Mouse (Mus musculus): ENCODE measurements around the gene Dcaf4. TPM values are rescaled to one million over a fixed set of nuclear protein-coding genes. Genes with fewer than 3 reads are reported as not detected.

The Dcaf4 gene
- polyA plus RNA-seq, 1 experiment from 2014 or later, result 37.3 TPM

DNA sequence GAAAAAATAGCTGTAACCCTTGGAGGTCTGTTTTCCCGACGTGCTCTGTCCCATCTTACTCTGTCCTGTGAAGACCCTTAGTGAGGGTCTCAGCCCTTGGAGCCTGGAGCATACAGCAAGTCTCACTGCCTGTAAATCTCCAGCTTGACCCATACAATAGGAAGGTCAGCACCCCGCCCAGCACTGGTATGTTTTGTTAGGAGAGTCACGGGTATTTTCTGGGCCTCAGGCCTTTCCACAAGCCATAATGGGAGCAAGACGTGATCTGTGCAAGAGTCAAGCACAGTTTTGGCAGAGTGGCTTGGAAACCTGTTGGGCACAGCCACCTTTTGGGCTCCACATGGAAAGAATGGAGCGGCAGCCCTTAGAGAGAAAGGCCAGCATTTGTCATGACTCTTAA is 7.5 kb downstream of the Dcaf4 start:
- H3K4me1 ChIP-seq (replicated peaks; ENCODE audit: control insufficient read depth, insufficient read depth, low read length), result peaks cover 4% of the 10 kb centered on the region; the same call in 1 of the 2 replicates
- no peak overlapping the region for H3K27ac ChIP-seq
- DNase-seq (ENCODE audit: low spot score), result no peak
- no peak overlapping the region for H3K4me3 ChIP-seq (replicated peaks; ENCODE audit: low read length)
- H3K9me3 ChIP-seq (ENCODE audit: control insufficient read depth, low read length), result no peaks in the 10 kb centered on the region
- 65% methylated on average over 6 of the region's 6 CpGs for WGBS
- no peak overlapping the region for H3K4me2 ChIP-seq (replicated peaks)
- H3K9ac ChIP-seq, result no peak overlapping the region
- no peak for ATAC-seq (ENCODE audit: low FRiP score)
- no peaks in the 10 kb centered on the region for H3K27me3 ChIP-seq (ENCODE audit: control insufficient read depth, insufficient read depth, low read length)
- H3K36me3 ChIP-seq (replicated peaks; ENCODE audit: control insufficient read depth, insufficient read depth), result peaks cover 50% of the 10 kb centered on the region

DNA sequence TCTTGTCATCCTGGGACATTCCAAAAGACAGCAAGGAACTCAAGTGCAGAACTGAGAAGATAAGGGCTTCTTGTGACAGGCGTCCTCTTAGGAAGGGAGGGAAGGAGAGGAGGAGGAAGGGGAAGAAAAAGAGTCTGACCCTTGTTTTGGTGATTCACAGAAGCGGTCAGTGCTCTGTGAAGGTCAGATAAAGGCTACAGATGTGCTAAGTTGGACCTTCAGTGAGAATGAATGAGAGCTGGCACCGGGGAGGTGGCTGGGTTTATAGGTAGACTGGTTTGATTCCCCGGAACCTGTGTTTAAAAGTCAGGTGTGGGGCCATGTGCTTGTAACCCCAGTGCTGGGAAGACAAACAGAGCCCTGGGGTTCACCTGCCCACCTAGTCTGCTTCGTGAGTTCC is 8.4 kb downstream of the Dcaf4 start:
- 92% methylated on average over 5 of the region's 5 CpGs for WGBS
- no peak for DNase-seq (ENCODE audit: low spot score)

DNA sequence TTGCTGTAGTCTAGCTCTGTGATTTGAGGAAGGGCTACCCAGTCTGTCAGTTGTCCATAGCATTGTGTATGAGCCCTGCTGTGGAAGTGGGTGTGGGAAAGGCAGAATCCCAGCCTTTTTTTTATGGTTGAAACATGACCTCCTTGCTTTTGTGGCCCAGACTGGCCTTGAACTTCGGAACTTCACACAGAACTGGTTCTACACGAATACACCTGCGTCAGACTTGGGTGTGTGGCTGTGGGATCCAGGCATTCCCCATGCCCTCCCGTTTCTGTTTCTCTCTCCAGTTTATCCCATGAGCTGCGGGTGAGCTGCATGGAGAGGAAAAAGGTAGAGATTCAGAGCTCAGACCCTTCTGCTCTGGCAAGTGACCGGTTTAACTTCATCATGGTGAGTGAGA is 11.7 kb downstream of the Dcaf4 start:
- H3K36me3 ChIP-seq (replicated peaks; ENCODE audit: control insufficient read depth, insufficient read depth), result peaks cover 63% of the 10 kb centered on the region

More for the DNA sequence above, 8.4 kb downstream of the Dcaf4 start:
- H3K4me3 ChIP-seq (replicated peaks; ENCODE audit: low read length), result no peak overlapping the region
- peaks cover 55% of the 10 kb centered on the region for H3K36me3 ChIP-seq (replicated peaks; ENCODE audit: control insufficient read depth, insufficient read depth)
- H3K9me3 ChIP-seq (ENCODE audit: control insufficient read depth, low read length), result no peaks in the 10 kb centered on the region
- no peak for ATAC-seq (ENCODE audit: low FRiP score)
- H3K9ac ChIP-seq, result no peak overlapping the region
- no peak overlapping the region for H3K4me2 ChIP-seq (replicated peaks)
- no peaks in the 10 kb centered on the region for H3K27me3 ChIP-seq (ENCODE audit: control insufficient read depth, insufficient read depth, low read length)
- no peak overlapping the region for H3K27ac ChIP-seq
- no peaks in the 10 kb centered on the region for H3K4me1 ChIP-seq (replicated peaks; ENCODE audit: control insufficient read depth, insufficient read depth, low read length)

DNA sequence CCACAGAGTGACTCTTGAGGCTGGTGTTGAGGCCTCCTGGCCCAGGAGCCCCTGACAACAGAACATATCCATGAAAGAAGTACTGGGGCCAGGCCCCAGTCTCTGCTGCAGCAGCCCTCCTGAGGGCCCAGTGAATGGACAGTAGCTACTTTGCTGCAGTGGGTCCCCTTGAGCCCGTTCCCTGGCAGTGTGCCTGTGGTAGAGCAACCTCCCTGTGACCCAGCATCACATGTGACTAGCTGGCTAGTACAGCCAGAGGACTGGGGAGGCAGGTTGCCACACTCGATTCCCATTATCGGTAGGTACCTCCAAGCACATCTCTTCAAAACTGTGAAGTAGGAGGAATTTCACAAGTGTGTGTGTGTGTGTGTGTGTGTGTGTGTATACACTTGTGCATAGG is 12.7 kb downstream of the Dcaf4 start:
- H3K9me3 ChIP-seq (ENCODE audit: control insufficient read depth, low read length), result no peaks in the 10 kb centered on the region
- no peak overlapping the region for H3K9ac ChIP-seq
- peaks cover 63% of the 10 kb centered on the region for H3K36me3 ChIP-seq (replicated peaks; ENCODE audit: control insufficient read depth, insufficient read depth)
- WGBS, result 86% methylated on average over 3 of the region's 3 CpGs
- no peaks in the 10 kb centered on the region for H3K4me1 ChIP-seq (replicated peaks; ENCODE audit: control insufficient read depth, insufficient read depth, low read length)
- no peak overlapping the region for H3K4me2 ChIP-seq (replicated peaks)
- no peak for ATAC-seq (ENCODE audit: low FRiP score)
- no peaks in the 10 kb centered on the region for H3K27me3 ChIP-seq (ENCODE audit: control insufficient read depth, insufficient read depth, low read length)
- H3K4me3 ChIP-seq (replicated peaks; ENCODE audit: low read length), result no peak overlapping the region
- no peak overlapping the region for H3K27ac ChIP-seq
- no peak for DNase-seq (ENCODE audit: low spot score)

More for the DNA sequence above, 11.7 kb downstream of the Dcaf4 start:
- no peak overlapping the region for H3K27ac ChIP-seq
- no peaks in the 10 kb centered on the region for H3K4me1 ChIP-seq (replicated peaks; ENCODE audit: control insufficient read depth, insufficient read depth, low read length)
- no peak overlapping the region for H3K4me3 ChIP-seq (replicated peaks; ENCODE audit: low read length)
- DNase-seq (ENCODE audit: low spot score) (no peak), ATAC-seq (ENCODE audit: low FRiP score) (no peak)
- no peak overlapping the region for H3K9ac ChIP-seq
- H3K27me3 ChIP-seq (ENCODE audit: control insufficient read depth, insufficient read depth, low read length), result no peaks in the 10 kb centered on the region
- H3K9me3 ChIP-seq (ENCODE audit: control insufficient read depth, low read length), result no peaks in the 10 kb centered on the region
- H3K4me2 ChIP-seq (replicated peaks), result no peak overlapping the region
- 92% methylated on average over 6 of the region's 6 CpGs for whole genome bisulfite sequencing

DNA sequence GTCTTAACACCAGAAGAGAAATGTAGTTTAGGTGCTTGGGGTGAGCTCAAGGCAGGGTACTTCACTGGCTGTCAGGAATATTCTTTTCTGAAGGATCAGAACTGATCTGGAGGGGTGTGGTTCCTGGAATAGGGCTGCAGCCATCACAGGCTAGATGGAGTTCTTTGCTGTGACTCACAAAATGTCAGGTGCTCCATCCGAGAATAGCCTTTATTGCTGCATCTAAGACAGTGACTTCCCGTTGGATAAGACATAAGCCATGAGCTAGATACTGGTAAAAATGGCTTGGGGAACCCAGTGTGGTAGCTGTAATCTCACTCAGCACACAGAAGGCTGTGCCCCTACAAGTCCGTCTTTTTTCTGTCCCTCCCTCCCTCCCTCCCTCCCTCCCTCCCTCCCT is 13.9 kb downstream of the Dcaf4 start:
- ATAC-seq (ENCODE audit: low FRiP score) (no peak), DNase-seq (ENCODE audit: low spot score) (no peak)
- Histone ChIP-seq H3K9me3 (ENCODE audit: control insufficient read depth, low read length) (no peaks in the 10 kb centered on the region), H3K36me3 (replicated peaks; ENCODE audit: control insufficient read depth, insufficient read depth) (peaks cover 63% of the 10 kb centered on the region), H3K27ac (no peak overlapping the region), H3K4me2 (replicated peaks) (no peak overlapping the region), H3K4me3 (replicated peaks; ENCODE audit: low read length) (no peak overlapping the region), H3K9ac (no peak overlapping the region), H3K27me3 (ENCODE audit: control insufficient read depth, insufficient read depth, low read length) (no peaks in the 10 kb centered on the region), H3K4me1 (replicated peaks; ENCODE audit: control insufficient read depth, insufficient read depth, low read length) (no peaks in the 10 kb centered on the region)
- WGBS, result 84% methylated on average over 3 of the region's 3 CpGs

DNA sequence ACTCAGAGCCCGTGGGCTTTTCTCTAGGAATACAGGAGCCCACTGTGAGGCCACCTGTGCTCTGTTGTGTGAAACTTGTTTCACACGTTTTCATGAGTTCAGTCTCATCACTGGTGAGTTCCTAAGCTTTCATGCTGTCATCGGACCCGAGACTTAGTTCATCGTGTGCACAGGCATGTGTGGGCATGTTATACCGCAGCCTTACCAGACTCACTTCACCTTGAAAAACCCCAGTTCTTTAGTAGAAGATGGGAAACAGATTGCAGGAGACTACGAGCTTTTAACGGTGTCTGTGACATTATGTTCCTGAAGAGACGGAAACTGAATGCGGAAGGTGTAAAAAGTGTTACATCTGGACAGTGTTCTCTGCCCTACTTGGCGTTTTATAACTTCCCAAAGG is 15.2 kb downstream of the Dcaf4 start:
- H3K9me3 ChIP-seq (ENCODE audit: control insufficient read depth, low read length), result no peaks in the 10 kb centered on the region
- H3K9ac ChIP-seq, result no peak overlapping the region
- no peak overlapping the region for H3K4me3 ChIP-seq (replicated peaks; ENCODE audit: low read length)
- DNase-seq (ENCODE audit: low spot score) (no peak), ATAC-seq (ENCODE audit: low FRiP score) (no peak)
- WGBS, result 86% methylated on average over 11 of the region's 11 CpGs
- H3K27me3 ChIP-seq (ENCODE audit: control insufficient read depth, insufficient read depth, low read length), result no peaks in the 10 kb centered on the region
- peaks cover 70% of the 10 kb centered on the region for H3K36me3 ChIP-seq (replicated peaks; ENCODE audit: control insufficient read depth, insufficient read depth)
- H3K4me2 ChIP-seq (replicated peaks), result no peak overlapping the region
- no peak overlapping the region for H3K27ac ChIP-seq
- H3K4me1 ChIP-seq (replicated peaks; ENCODE audit: control insufficient read depth, insufficient read depth, low read length), result no peaks in the 10 kb centered on the region

DNA sequence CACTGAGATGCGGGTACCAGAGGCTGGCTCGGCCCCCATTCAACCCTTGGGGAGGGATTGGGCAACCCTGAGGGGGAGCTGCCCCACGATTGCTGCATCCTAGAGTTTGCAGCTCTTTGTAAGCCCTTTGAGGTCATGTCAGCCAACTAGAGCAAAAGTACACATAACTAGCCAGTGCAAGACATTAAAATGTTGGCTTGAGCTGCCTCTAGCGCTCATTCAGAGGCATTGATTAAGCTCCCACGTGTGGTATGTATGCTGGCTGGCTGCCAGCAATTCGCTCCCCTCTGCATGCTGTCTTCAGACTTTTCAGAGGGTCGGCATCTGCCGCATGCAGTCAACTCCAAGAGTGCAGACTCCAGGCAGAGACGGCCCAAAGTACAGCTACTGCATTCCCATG is 15.8 kb downstream of the Dcaf4 start:
- H3K4me3 ChIP-seq (replicated peaks; ENCODE audit: low read length), result no peak overlapping the region
- WGBS, result 39% methylated on average over 9 of the region's 9 CpGs
- ATAC-seq (ENCODE audit: low FRiP score) (peak; percentile 73), DNase-seq (ENCODE audit: low spot score) (peak; percentile 68)
- no peaks in the 10 kb centered on the region for H3K4me1 ChIP-seq (replicated peaks; ENCODE audit: control insufficient read depth, insufficient read depth, low read length)
- H3K9ac ChIP-seq, result no peak overlapping the region
- H3K9me3 ChIP-seq (ENCODE audit: control insufficient read depth, low read length), result no peaks in the 10 kb centered on the region
- no peak overlapping the region for H3K4me2 ChIP-seq (replicated peaks)
- H3K27ac ChIP-seq, result no peak overlapping the region
- no peaks in the 10 kb centered on the region for H3K27me3 ChIP-seq (ENCODE audit: control insufficient read depth, insufficient read depth, low read length)
- H3K36me3 ChIP-seq (replicated peaks; ENCODE audit: control insufficient read depth, insufficient read depth), result peaks cover 70% of the 10 kb centered on the region

DNA sequence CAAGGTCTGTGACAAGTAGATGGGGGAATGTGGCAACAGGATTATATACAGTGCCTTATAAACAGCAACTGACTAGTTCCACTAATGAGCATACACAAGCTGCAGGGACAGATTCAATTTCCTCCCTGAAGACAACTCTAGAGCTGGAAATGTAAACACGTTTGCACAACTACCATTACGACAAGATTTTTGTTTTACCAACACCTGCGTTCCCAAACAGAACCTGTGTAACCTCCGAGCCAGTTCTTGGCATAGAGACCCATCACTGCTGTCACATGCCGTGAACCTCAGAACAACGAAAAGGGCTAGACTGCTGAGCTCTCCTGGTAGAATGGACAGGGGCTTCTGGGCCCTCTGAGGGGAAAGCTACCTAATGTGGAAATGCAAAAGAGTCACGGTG is 23.7 kb downstream of the Dcaf4 start:
- Histone ChIP-seq H3K4me1 (replicated peaks; ENCODE audit: control insufficient read depth, insufficient read depth, low read length) (no peaks in the 10 kb centered on the region), H3K9me3 (ENCODE audit: control insufficient read depth, low read length) (no peaks in the 10 kb centered on the region), H3K9ac (no peak overlapping the region), H3K27me3 (ENCODE audit: control insufficient read depth, insufficient read depth, low read length) (no peaks in the 10 kb centered on the region), H3K27ac (no peak overlapping the region), H3K36me3 (replicated peaks; ENCODE audit: control insufficient read depth, insufficient read depth) (peaks cover 62% of the 10 kb centered on the region), H3K4me3 (replicated peaks; ENCODE audit: low read length) (no peak overlapping the region), H3K4me2 (replicated peaks) (no peak overlapping the region)
- DNase-seq (ENCODE audit: low spot score), result no peak
- no peak for ATAC-seq (ENCODE audit: low FRiP score)
- WGBS, result 88% methylated on average over 7 of the region's 7 CpGs

DNA sequence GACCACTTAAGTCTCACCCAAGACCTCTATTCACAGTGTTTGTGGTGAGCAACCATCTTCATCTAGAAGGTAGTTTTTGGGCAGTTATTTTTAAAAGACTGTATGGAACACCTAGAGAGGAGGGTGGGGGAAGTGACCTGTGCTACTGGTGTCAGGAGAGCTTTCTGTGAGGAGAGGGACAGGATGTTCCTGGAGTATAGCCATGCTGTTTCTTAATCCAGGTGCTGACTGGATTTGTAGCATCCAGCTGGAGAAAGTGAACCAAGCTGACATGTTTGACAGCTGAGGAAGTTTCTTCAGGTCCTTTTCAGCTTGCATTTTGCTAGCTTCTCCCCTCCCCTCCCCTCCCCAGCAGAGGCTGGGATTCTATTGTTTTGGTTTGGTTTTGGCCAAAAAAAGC is 24.5 kb downstream of the Dcaf4 start:
- H3K4me3 ChIP-seq (replicated peaks; ENCODE audit: low read length), result no peak overlapping the region
- no peaks in the 10 kb centered on the region for H3K27me3 ChIP-seq (ENCODE audit: control insufficient read depth, insufficient read depth, low read length)
- no peaks in the 10 kb centered on the region for H3K9me3 ChIP-seq (ENCODE audit: control insufficient read depth, low read length)
- no peak overlapping the region for H3K27ac ChIP-seq
- DNase-seq (ENCODE audit: low spot score) (no peak), ATAC-seq (ENCODE audit: low FRiP score) (no peak)
- H3K4me2 ChIP-seq (replicated peaks), result no peak overlapping the region
- H3K4me1 ChIP-seq (replicated peaks; ENCODE audit: control insufficient read depth, insufficient read depth, low read length), result no peaks in the 10 kb centered on the region
- H3K9ac ChIP-seq, result no peak overlapping the region
- H3K36me3 ChIP-seq (replicated peaks; ENCODE audit: control insufficient read depth, insufficient read depth), result peaks cover 62% of the 10 kb centered on the region

DNA sequence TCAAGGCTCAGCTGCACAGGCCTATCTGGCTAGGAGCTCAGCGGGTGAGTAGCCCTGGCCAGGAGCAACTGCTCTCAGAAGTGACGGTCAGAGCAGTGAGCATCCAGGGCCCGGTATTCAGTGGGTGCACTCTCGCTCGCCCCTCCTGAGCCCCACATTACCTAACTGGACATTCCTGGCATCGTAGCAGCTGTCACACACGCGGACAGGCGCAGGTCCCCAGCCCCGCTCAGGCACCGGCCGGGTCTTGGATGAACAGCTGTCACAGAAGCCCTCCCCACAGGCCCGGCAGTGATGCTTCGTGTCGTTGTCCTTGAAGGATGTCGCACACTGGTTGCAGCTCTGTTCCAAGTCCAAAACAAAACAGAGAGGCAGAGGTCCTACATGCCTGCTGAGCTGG is 31.0 kb downstream of the Dcaf4 start:
- ATAC-seq (ENCODE audit: low FRiP score) (no peak), DNase-seq (ENCODE audit: low spot score) (no peak)
- no peaks in the 10 kb centered on the region for H3K4me1 ChIP-seq (replicated peaks; ENCODE audit: control insufficient read depth, insufficient read depth, low read length)
- H3K27me3 ChIP-seq (ENCODE audit: control insufficient read depth, insufficient read depth, low read length), result no peaks in the 10 kb centered on the region
- H3K27ac ChIP-seq, result no peak overlapping the region
- no peak overlapping the region for H3K9ac ChIP-seq
- no peak overlapping the region for H3K4me2 ChIP-seq (replicated peaks)
- 90% methylated on average over 16 of the region's 16 CpGs for WGBS
- H3K4me3 ChIP-seq (replicated peaks; ENCODE audit: low read length), result no peak overlapping the region
- H3K9me3 ChIP-seq (ENCODE audit: control insufficient read depth, low read length), result no peaks in the 10 kb centered on the region
- H3K36me3 ChIP-seq (replicated peaks; ENCODE audit: control insufficient read depth, insufficient read depth), result peaks cover 93% of the 10 kb centered on the region

Data from hindbrain, embryonic 14.5 days (tissue).